Mouse (Mus musculus) liver, adult 2 months (tissue): ENCODE measurements around the gene Tmeff1.

Source experiments
- CTCF ChIP-seq: fragments of 200-500 bp; IDR thresholded peaks from 2 replicates; pipeline ENCODE4 v1.5.1; 2011; ENCODE audit warnings: low read depth, low read length, control low read depth
- POLR2A ChIP-seq: fragments of 200-500 bp; IDR thresholded peaks from 2 replicates; pipeline ENCODE4 v1.6.1; 2011; ENCODE audit warnings: low read length, control low read depth; ENCODE audit not compliant: insufficient read depth; ENCODE audit errors: extremely low read depth

GRCm38 (mm10) chr4:48692736-48693292 lies 107.8 kb downstream of the Tmeff1 start:
- no peak for TF ChIP-seq POLR2A
- TF ChIP-seq CTCF: no peak
